Mouse (Mus musculus): Measurements from ENCODE around the gene Mtmr6.
A peak's percentile ranks its signal among the peaks of the same experiment; 100 is the strongest.

Mtmr6 gene

DNA sequence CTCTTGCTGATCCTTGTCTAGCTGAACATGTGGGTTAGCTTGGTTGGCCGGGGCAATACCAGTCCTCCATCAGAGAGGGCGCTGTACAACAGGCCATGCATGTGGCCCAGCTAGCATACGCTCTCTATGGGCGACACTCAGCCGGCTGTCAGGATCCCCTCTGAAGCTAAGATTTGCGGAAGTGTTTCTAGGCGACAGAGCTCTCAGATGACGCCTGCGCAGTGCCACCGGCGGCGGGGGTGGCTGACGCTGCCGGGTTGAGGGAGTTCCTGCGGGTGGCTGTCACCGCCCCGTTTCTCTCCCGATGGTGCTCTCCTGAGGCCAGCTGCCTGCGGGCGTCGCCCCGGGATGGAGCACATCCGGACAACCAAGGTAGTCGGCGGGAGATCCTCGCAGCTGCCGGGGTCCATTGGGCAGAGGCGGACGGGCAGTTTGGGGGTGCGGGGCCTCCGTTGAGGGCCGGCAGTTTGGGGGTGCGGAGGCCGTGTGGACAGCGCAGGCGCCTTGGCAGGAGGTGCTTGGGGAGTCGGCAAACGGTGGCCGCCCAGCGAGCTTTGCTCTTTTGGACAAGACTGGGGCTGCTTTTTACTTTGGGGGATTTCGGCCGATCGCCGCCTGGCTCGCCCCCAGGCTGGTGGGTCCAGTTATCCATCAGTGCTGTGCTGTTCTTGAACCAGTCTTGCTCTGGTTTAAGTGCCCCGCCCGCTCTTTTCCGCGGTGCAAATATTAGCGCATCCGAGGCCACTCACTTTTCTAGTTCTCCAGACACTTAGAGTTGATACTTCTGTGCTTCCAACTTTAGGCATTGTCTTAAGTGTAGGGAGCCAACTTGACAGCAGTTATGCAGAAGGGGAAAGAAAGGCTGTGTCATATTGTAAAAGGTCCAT, at the start of gene Mtmr6:
Gene Mtmr6, plus strand, starts transcription at position 239 of the 887 bp plus-strand sequence.
- DNase-seq (ENCODE audit: low read depth, low spot score) = peak; percentile 99

DNA sequence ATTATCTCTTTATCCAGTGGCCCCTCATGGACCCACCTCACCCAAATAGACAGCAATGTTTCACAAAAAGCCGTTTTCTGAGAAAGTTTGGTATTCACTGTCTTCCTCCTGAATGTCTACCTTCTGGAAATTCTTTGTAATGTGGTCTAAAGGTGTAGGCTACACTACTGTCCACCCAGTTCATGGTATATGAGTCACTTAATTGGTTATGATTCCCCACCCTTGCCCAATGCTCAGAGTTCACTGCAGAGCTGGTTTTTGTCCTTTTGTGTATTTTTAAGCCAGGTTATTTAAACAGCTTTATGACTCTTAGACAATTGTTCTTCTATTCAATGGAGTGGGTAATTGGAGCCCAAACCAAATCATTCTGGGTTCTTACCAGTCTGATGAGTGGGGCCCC, 48.9 kb upstream of the Mtmr6 start:
- no peak for DNase-seq (ENCODE audit: low read depth, low spot score)

DNA sequence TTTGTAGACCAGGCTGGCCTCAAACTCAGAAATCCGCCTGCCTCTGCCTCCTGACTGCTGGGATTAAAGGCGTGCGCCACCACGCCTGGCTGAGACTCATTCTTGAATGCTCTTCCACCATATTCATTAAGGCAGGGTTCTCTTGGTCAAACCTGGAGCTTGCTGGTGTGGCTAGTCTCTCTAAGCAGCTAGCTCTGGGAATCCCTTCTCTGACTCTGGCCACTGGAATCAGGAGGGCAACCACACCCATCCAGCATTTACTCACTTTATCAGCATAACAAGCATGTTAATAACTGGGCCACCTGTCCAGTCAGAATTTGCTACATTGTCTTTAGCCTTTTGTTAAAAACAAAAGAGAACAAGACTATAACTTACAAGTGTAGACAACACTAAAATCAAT, 47.4 kb upstream of the Mtmr6 start:
- DNase-seq (ENCODE audit: low read depth, low spot score) = no peak

DNA sequence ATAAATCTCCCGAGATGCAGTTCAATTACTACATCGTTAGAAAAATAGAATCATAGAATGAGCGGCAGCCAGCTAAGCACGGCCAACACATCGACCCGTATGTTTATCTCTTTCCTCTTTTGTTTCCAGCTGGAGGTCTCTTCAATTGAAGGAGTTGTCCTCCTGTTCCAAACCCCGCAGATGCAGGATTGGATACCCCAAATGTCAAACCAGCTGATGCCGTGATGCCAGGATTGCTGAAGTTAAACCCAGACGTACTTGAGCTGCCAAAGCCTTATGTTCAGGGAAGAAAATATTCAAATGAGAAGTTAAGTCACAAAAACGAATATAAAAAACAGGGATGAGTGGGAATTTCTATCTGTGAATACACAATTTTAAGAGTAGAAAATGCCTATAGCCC, 45.1 kb upstream of the Mtmr6 start:
- no peak for DNase-seq (ENCODE audit: low read depth, low spot score)

DNA sequence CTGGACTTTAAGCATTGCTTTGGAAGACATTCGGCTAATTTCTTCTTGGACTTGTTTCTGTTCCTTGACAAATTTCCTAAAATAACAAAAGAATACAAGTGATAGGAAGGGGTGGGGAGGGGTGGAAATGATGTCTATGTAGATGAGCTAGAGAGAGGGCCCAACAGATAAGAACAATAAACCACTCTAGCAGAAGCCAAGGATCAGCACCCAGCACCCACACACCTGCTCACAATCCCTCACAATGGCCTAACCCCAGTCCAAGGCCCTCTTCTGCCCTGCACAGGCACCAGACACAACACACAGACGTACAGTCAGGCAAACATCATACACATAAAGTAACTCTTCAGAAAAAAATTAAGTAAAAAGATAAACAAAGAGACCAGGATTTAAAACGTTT, 26.5 kb upstream of the Mtmr6 start:
- no peak for DNase-seq (ENCODE audit: low read depth, low spot score)

DNA sequence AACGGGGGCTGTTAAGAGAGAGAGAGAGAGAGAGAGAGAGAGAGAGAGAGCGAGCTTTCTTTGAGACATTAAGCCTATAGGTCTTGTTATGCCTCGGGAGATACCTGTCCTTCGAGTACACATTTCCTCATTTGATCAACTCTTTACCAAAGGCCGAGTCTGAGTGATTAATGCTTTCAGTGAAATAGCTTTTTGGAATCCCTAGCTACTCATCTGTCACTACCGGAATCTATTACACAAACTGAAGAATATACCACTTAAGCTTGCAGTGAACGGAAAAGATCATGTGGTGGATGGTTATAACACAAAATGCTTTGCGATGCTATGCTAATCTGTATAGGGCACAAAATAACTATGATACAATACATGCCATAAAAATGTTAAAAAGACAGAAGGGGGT, 14.7 kb upstream of the Mtmr6 start:
- DNase-seq (ENCODE audit: low read depth, low spot score) = no peak

DNA sequence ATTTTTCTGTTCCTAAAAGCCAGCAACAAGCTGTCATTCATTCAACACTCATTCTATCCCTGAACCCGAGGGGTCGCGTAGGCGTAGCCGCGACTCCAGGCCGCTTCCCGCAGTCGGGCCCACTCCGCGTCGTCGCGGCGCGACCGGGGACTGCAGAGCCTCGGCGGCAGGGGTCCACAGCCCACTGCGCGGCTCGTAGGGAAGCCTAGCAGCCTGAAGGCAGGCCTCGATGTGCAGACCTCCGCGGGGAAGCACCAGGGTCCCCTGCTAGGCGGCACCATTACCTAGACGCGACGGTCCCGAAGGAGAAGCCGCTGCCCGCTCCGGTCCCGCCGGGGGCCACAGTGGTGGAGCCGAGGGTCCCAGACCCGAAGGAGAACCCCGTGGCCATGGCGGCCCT, 14.1 kb upstream of the Mtmr6 start:
- DNase-seq (ENCODE audit: low read depth, low spot score) = peak; percentile 66

DNA sequence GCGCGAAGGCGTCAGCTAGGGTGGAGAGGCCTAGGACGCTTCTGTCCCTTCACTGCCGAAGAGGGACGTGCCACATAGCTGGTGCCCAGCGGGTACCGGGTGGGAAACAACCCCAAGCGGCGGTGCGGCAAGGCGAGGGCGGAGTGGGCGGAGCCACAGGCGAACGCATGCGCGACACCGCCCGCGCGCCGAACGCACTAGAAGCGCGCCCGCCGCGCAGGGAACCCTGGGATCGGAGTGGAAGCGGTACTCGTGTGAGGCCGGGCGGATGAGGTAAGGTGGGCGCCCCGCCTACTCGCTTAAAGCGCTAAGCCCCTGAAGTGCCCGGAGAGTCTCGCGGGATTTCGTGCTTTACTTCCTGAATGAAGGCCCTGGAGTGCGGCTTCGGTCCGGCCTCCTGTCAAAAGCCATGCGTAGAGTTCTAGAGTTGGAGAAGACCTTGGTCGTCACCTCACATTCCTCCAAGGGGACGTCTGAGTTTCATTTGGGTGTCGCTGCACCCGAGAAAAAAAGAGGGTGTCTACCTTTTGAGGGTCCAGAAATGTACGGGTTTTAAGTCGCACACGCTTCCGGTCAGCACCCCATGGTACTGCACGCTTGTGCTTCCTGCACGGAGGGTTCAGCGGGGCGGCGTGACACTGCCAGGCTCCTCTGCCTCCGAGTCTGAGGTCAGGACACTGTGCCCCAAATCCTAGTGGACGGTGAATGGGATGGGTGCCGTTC, 13.6 kb upstream of the Mtmr6 start, which contains the start of the genes Nupl1 and Gm49336:
Gene Nupl1, minus strand, starts transcription at position 151 of the 723 bp plus-strand sequence.
Gene Gm49336, minus strand, starts transcription at position 227 of the 723 bp plus-strand sequence.
- peak; percentile 99 for DNase-seq (ENCODE audit: low read depth, low spot score)

DNA sequence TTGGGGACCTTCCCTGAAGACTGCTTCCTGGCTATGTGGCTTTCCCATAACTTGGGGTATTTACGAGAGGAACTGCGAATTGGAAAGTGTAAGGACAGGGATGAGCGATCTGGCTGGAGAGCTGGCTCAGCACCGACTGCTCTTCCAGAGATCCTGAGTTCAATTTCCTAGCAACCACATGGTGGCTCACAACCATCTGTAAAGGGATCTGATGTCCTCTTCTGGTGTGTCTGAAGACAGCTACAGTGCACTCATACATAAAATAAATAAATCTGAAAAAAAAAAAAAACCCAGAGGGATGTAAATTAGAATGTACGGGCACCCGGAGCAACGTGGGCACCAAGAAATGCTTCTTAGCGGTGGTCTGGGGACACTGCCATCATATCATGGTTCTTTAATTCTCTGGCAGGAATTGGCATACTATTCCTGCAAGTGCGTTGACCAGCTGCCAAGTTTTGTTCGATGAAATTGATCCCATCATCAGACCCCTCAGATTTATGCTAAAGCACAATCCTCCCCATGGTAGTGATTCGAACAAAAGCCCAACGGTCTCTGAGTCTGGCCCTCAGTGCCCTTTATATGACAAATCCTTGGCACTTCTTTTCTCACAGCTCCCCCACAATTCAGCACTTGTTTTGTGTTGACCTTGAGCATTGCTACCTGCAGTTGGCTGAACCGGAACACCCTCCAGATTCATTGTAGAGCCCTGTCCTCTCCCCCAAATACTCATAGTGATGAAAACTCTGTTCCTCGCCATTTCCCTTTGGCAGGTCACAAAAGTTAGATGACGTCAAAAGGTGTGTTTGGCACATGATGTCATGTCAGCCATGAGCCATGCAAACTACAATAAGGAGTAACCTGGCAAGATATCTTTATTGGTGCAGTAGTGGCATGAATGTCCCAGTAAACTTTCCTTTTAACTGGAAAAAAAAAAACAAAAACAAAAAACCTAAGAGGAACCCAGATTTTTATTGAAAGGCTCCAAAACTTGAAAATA, 12.7 kb upstream of the Mtmr6 start:
- peak; percentile 19 for DNase-seq (ENCODE audit: low read depth, low spot score)

DNA sequence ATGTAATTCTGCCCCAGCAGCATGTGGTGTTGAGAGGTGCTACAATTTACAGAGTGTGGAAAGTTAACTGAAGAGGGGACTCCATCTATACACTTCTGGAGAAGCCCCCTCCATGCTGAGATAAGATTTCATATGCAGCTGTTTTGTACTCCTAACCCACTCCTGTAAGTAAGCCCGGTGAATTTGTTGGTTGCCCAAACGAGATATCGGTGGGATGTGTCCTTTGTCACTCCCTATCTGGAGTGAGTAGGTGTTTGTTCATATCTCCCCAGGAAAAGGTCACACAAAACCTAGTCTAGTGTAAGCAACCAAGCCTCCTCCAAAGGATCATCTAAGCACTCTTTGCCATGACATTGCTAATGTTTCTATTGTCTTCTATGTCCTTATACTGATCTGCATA, 11.6 kb upstream of the Mtmr6 start:
- no peak for DNase-seq (ENCODE audit: low read depth, low spot score)

DNA sequence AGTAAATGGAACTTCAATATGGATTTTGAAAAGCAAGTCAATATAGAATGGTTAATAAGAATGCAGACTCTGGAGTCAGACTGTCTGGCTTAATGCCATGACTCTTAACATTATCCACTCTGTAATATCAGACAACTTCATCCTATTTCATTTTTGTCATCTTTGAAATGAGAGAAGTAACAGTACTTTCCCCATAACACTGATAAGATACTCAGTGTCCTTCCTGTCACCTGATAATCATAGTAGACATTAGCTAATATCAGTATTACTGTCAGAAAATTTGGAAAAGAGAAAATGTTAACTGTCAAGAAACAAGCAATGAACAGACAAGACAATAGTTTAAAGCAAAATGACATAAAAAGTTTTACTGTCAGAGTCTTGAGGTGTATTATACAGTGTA, 10.3 kb upstream of the Mtmr6 start:
- DNase-seq (ENCODE audit: low read depth, low spot score) = no peak

DNA sequence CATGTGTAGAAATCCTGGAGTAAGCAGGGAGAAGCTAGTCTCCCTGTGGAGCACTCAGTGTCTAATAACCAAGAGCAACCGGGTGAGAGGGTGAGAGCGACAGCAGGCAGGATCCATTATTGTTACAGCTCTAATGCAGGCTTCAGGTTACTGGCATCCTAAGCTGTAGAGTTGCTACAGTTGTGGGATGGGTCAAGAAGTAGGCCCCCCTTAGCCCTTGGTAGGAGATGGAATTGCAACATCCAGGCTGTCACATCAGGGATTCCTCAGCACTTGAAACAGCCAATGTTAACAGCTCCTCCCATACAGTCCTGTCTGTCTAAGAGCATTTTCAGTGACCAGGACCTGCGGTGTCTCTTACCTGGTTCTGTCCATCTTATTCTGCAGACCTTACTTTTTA, 8.7 kb upstream of the Mtmr6 start:
- peak; percentile 43 for DNase-seq (ENCODE audit: low read depth, low spot score)

DNA sequence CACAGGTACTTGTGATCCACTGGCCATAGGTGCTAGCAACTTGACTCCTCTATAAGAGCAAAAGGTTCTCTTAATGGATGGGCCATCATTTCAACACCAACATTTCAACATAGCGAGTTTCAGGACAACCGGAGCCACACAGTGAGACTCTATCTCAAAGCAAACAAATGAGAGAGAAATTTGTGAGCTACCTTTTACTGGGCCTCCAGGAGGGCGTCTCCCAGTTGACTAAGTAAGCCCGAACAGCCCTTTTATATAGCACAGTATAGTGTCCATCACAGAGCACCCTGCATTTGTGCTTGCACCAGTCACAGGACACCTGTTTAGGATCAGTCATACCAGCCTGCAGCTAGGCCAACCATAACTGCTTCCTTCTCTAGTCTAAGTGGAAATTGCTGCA, 7.9 kb upstream of the Mtmr6 start:
- DNase-seq (ENCODE audit: low read depth, low spot score) = no peak

DNA sequence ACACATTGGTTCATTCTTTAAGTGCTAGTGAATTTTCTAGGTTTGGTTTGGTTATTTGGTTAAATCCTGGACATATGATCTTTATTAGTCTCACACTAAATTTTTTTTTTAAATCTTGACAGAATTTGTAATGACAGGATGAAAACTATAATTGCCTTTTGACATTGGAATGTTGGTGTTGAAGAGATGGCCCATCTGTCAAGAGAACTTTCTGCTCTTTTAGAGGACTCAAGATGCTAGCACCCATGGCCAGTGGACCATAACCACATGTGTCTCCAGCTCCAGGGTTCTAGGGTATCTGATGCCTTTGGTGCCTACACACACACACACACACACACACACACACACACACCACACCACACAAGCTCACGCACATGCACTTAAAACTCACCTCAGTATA, 7.2 kb upstream of the Mtmr6 start:
- DNase-seq (ENCODE audit: low read depth, low spot score) = no peak

DNA sequence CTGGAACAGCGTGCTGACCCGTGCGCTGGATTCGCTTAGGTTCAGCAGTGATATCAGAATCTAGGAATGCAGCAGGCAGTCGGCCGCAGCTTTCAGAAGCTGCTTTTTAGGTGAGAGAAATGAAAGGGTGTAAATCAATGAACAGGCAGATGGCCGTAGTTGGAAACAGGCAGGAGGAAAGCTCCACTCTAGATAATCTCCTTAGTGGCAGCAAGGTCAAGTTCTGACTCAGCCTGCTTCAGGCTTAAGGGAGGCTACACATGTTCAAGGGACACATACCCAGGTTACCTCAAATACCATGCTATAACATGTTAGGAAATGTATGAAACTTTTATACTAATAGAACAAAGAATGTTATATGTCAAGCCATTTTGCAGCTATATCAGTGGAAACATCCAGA, 2.7 kb upstream of the Mtmr6 start:
- DNase-seq (ENCODE audit: low read depth, low spot score) = no peak

DNA sequence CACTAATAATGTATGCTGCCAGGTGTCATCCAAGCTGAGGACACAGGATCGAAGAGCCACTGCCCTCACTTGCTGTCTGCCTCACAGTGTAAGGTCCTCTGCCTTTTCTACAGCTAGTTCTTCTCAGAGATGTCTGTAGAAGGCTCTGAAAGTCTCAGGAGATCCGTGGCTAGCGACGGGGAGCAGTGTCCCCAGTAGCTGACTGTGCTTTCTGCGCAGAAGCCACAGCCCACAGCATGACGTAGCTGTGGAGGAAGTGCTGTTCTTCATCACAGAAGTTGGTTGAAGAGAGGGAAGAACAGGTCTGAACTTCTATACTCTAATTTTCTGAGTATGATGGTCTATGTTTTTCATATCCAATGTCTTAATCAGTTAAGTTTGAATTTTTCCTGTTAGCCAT, 4.3 kb downstream of the Mtmr6 start:
- DNase-seq (ENCODE audit: low read depth, low spot score) = no peak

DNA sequence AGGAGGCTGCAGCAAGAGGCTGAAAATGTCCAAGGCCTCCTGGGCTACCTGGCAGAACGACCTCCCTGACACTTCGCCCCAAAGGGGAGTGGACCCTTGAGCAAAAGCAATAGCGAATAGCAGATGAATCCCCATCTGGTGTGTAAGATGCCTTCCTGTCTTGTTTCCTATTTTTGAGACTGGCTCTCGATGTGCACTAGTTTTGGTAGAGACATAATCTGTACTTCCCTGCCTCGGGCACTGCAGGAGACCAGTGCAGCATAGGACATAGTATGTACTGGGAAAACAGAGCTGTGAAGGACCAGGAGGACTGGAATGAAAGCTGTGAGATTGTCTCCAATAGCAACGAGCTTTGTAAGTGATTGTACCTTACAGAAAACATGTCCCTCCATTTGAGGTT, 8.3 kb downstream of the Mtmr6 start:
- no peak for DNase-seq (ENCODE audit: low read depth, low spot score)

DNA sequence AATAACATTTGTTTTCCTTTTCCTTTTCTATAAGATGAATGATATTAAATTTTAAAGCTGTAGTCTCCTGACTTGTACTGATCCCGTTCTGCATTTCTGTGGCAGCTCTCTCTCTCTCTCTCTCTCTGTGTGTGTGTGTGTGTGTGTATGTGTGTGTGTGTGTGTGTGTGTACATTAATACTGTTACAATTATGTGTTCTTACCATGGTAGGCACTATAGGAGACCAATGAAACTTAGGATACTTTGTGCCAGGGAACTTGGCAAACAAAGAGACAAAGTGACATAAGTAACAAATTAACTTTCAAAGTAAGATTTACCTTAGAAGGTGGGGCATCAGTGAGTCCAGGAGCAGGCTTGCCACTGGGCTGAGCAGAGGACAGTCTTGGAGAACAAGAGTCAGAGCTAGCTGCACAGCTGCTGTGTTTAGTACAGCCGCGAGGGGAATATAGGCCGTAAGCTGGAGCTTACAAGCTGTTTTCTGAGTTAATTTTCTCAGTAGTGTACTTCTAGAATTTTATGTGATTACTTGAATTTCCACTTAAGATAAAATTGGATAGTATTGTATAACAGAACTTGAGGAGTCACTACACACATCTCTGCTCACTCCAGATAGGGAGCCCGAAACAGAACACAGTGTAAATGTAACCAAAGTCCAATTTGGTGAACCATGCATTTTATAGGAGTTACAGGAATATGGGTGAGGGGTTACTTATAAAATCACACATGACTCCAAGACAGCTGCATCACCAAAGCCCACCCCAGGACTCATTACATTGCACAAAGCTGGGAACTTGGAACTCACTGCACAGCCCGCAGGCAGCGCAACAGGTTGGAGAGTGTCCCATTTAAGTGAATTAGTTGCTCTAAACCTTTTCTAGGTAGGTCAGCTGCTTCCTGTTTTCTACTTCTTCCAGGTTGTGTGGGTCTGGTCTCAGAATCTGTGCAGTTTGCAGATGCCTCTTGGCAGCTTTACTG, 10.6 kb downstream of the Mtmr6 start:
- no peak for DNase-seq (ENCODE audit: low read depth, low spot score)

DNA sequence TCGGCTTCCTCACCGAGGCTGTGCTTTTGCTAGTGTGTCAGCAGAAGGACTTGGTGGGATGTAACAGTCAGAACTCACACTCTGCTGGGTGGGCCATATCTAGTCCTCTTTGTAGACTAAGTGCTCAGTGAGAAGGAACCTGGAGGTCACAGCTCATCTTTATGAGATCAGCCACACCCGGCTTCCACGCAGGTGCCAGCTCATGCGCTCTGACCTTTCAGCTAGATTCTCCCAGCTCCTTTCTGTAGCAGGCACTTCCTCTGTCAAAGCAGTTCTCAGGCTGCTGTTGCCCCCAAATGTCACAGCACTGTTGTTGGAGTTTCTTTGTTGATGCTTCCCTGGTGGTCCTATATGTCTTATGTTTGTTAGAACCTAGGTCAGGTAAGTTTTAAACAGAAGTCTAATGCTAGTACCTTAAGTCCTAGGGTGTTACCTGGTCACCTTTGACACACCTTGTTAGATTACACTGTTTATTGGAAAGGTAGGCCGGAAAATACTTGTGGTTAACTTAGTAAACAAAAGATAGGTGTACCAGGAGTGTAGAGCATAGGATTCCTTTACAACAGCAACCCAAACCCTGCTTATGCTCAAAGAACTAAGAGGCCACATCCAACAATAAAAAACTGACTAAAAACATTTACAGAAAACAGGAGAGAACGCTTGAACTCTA, 21.3 kb downstream of the Mtmr6 start:
- DNase-seq (ENCODE audit: low read depth, low spot score) = no peak

DNA sequence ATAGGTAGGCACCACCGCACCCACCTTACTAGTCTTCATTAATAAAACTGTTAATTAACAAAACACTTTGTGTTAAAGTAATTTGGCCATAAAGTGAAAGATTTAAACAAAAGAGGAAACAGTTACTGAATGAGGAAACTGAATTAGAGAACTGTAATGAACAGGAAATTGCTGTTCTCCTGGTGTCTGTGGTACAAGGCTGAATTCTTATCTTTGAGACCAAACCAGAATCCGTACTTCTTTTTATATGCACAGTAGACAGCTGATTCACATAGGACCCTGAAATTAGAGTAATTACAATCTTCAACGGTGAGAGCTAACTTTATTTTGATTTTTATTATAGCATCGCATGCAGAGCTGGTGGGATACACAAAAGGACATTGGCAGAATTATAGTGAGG, 25.3 kb downstream of the Mtmr6 start:
- DNase-seq (ENCODE audit: low read depth, low spot score) = no peak

Data from mesoderm, embryonic 11.5 days (tissue).